Mouse (Mus musculus): ENCODE measurements around the gene Pkdcc. TPM values are rescaled to one million over a fixed set of nuclear protein-coding genes. Genes with fewer than 3 reads are reported as not detected.

The Pkdcc gene
- total and polyA plus RNA-seq, 2 experiments from 2014 or later: 7.8 to 100 TPM

DNA sequence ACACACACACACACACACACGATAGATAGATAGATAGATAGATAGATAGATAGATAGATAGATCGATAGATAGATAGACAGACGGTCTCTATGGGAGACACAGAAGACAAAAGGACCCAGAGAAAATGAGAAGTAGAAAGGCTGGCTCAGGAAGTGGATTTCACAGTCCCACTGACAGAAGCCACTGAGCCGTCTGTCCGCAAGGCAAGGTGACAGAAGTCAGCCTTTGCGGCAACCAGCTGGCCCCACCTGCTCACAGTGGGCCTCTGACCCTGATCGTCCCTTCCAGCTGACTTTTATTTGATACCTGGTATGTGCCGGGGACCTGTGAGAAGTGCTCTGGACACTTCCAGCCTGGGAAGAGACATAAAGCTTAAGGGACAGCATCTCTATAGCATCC is 57.5 kb downstream of the Pkdcc start:
- 50% methylated on average over 8 of the region's 8 CpGs for WGBS

GRCm38 (mm10) chr17:83273636-83274035 is 58.5 kb downstream of the Pkdcc start:
- Histone ChIP-seq H3K9me3 (replicated peaks; ENCODE audit: control insufficient read depth, low read length) (no peaks in the 10 kb centered on the region), H3K4me1 (ENCODE audit: control insufficient read depth, insufficient read depth) (peaks cover 26% of the 10 kb centered on the region), H3K9ac (replicated peaks; ENCODE audit: low read depth, low read length) (no peak overlapping the region), H3K4me3 (ENCODE audit: low read depth, low read length) (no peak overlapping the region), H3K27me3 (ENCODE audit: control insufficient read depth, insufficient read depth, low read length) (no peaks in the 10 kb centered on the region), H3K4me2 (ENCODE audit: low read depth, low read length) (peak overlapping the region; percentile 32), H3K27ac (ENCODE audit: low read depth) (no peak overlapping the region), H3K36me3 (replicated peaks; ENCODE audit: control insufficient read depth, insufficient read depth, low read length) (no peaks in the 10 kb centered on the region)
- TF ChIP-seq CTCF (IDR thresholded peaks at IDR 0.05; ENCODE audit: low read depth) (no peak), EP300 (IDR thresholded peaks at IDR 0.05; ENCODE audit: low read depth) (no peak)
- DNase-seq (ENCODE audit: low spot score) (no peak), ATAC-seq (ENCODE audit: insufficient read depth, low read depth) (no peak)
- 27% methylated on average over 9 of the region's 9 CpGs for WGBS

More for the DNA sequence above, 57.5 kb downstream of the Pkdcc start:
- H3K27ac ChIP-seq (ENCODE audit: low read depth): no peak overlapping the region
- no peaks in the 10 kb centered on the region for H3K27me3 ChIP-seq (ENCODE audit: control insufficient read depth, insufficient read depth, low read length)
- H3K4me2 ChIP-seq (ENCODE audit: low read depth, low read length): no peak overlapping the region
- no peaks in the 10 kb centered on the region for H3K36me3 ChIP-seq (replicated peaks; ENCODE audit: control insufficient read depth, insufficient read depth, low read length)
- H3K9me3 ChIP-seq (replicated peaks; ENCODE audit: control insufficient read depth, low read length): no peaks in the 10 kb centered on the region
- ATAC-seq (ENCODE audit: insufficient read depth, low read depth): no peak
- DNase-seq (ENCODE audit: low spot score): no peak
- peaks cover 16% of the 10 kb centered on the region for H3K4me1 ChIP-seq (ENCODE audit: control insufficient read depth, insufficient read depth)
- H3K4me3 ChIP-seq (ENCODE audit: low read depth, low read length): no peak overlapping the region
- TF ChIP-seq EP300 (IDR thresholded peaks at IDR 0.05; ENCODE audit: low read depth): no peak
- no peak for TF ChIP-seq CTCF (IDR thresholded peaks at IDR 0.05; ENCODE audit: low read depth)
- no peak overlapping the region for H3K9ac ChIP-seq (replicated peaks; ENCODE audit: low read depth, low read length)

DNA sequence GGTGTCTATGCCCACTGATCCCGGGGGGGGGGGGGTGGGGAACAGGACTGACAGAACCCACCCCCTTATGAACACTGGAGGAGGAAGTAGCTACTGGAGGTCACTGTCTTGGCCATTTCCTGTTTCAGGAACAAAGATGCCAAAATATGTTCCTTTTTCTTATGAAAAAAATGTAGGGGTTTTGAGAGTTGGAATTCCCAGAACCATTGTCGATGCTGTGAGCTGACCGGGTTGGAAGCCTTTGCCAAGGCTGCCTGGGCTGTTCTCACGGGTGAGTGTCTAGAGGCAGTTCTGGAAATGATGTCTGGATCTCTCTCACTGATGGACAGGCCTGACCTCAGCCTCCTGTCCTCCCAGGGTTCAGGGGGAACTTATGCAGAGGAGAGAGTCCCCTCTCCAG is 59.0 kb downstream of the Pkdcc start:
- Histone ChIP-seq H3K4me3 (ENCODE audit: low read depth, low read length) (no peak overlapping the region), H3K9me3 (replicated peaks; ENCODE audit: control insufficient read depth, low read length) (no peaks in the 10 kb centered on the region), H3K36me3 (replicated peaks; ENCODE audit: control insufficient read depth, insufficient read depth, low read length) (no peaks in the 10 kb centered on the region), H3K27ac (ENCODE audit: low read depth) (peak overlapping the region; percentile 54; the same call in 1 of the 2 replicates), H3K27me3 (ENCODE audit: control insufficient read depth, insufficient read depth, low read length) (no peaks in the 10 kb centered on the region), H3K4me1 (ENCODE audit: control insufficient read depth, insufficient read depth) (peaks cover 28% of the 10 kb centered on the region), H3K4me2 (ENCODE audit: low read depth, low read length) (peak overlapping the region; percentile 32; the same call in 1 of the 2 replicates), H3K9ac (replicated peaks; ENCODE audit: low read depth, low read length) (no peak overlapping the region)
- TF ChIP-seq EP300 (IDR thresholded peaks at IDR 0.05; ENCODE audit: low read depth) (no peak), CTCF (IDR thresholded peaks at IDR 0.05; ENCODE audit: low read depth) (no peak)
- no peak for ATAC-seq (ENCODE audit: insufficient read depth, low read depth)
- peak; percentile 30 for DNase-seq (ENCODE audit: low spot score)
- 33% methylated on average over 4 of the region's 4 CpGs for WGBS

Other genes with a start within 250 kb of the Pkdcc start
- 11.6 and 15.6 TPM in 2 replicates for gene Eml4, start 135.6 kb downstream of the Pkdcc start, total RNA-seq (2014; rRNA removed; ENCODE audit: low replicate concordance)
- gene Eml4, start 135.6 kb downstream of the Pkdcc start, polyA plus RNA-seq (2015; fragmentation: Nextera tagmentation; extraction: Ambion mirVana): 4.5 and 5.0 TPM in 2 replicates

Data from heart, postnatal 0 days (tissue).